Mouse (Mus musculus) heart, adult 10 weeks (tissue): Measurements from ENCODE around the gene Dock7. TPM values are rescaled to one million over a fixed set of nuclear protein-coding genes. Genes with fewer than 3 reads are reported as not detected.

Source experiments
- polyA plus RNA-seq: library from polyadenylated mRNA; stranded (reverse); fragments of 350-450 nt; fragmentation: Illumina TruSeq; extraction: RNeasy Lipid Tissue Mini Kit (QIAGEN cat#74804); gene quantifications from one replicate; pipeline ENCODE4 v1.2.3, GENCODE M21; 2014; ENCODE audit warnings: low read depth, low replicate concordance

Gene Dock7
- polyA plus RNA-seq: 12.5 TPM

DNA sequence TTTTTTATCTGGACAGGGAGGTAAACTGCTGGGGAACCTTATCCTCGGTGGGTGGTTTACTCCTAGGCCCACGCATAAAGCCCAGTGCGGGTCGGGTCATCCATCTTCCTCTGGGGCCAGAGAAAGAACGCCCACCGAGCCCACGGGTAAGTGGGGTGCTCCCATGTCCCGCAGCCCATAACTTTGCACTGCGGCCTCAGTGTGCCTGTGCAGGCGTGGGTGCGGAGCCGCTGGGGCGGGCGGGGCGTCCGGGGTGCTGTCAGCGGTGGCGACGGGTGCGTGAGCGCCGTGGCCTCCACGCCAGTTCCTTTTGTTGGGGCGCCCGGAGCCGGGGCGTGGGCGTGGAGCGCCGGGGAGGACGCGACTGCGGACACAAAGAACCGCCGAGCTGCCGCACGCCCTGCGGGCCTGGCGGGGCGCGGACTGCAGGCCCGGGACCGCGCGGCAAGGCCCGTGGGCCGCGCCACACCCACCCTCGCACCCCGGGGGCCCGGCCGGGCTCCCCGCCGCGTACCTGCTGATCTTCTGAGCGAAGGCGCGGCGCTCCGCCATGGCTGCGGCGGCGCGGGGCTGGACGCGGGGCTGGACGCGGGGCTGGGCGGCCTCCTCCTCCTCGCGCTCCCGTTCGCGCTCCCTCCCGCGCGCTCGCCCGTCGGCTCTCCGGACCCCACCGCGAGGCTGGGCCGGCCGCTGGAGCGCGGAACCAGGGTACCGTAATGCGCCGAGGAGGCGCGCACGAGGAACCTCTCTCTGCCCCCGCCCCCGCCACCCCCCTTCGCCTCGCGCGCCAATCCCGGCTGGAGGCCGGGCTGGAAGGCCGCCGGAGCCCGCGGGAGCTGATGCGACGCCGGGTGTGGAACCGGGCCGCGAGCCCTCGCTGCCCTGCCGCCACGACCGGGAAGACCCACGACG, at the start of gene Dock7:
Gene Dock7 (minus strand): TSS at position 705 of the 912 bp plus-strand sequence.

DNA sequence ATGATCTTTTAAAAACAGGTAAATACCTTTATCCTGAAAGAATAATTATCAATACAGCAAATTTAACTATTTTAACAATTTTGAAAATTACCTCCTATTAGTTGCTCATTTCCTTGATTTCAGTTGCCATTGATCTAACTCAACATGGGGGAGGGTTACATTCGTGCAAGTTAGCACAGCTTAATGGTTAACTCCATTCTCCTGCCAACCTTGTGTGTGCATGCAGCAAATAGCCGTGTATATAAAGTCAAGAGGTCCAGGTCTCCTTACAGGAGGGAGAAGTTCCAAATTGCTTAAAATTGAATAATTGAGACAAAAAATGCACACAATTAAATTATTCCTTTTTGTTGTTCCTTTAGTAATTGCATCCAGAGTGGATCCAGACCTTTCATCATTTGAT, 90.0 kb downstream of the Dock7 start, which contains the start of gene Angptl3:
Gene Angptl3 (plus strand): TSS at position 269 of the 400 bp plus-strand sequence.

DNA sequence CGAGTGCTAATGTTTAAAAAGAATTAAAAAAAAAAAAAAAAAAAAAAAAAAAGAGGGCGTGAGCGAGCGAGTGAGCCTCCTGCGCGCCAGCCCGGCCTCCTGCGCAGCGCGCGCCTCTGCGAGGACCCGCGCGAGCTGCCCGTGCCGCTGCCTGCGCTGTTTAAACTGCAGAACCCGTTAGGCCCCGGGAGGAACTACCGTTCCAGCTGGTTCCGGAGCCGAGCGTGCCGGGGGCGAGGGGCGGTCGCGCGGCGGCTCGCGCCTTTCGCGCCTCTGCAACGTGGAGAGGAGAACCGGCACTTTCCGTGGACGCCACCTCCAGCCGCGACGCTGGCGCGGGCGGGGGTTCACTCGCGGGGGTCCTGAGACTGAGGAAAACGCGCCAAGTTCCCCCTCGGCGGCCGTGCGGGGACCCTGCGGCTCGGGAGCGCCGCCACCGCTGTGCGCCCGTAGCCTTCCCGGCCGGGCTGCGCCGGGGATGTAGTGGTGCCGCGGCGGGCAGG, 197.1 kb downstream of the Dock7 start, which contains the start of gene Usp1:
Gene Usp1 (plus strand): TSS at position 243 of the 503 bp plus-strand sequence.

Other genes starting within 250 kb of the Dock7 start
- 14.7 TPM for gene Usp1, start 197.1 kb downstream of the Dock7 start, polyA plus RNA-seq
- gene Angptl3, start 90.0 kb downstream of the Dock7 start, polyA plus RNA-seq: 6.3 TPM
- 4.9 TPM for gene Atg4c, start 73.0 kb upstream of the Dock7 start, polyA plus RNA-seq
- gene Gm12689, start 175.0 kb upstream of the Dock7 start, polyA plus RNA-seq: not detected